Mouse (Mus musculus) olfactory bulb, adult 2 months (tissue): ENCODE results near the gene Ang.

Source experiments
- CTCF ChIP-seq: fragments of 200-500 bp; IDR thresholded peaks from 2 replicates; pipeline ENCODE4 v1.5.1; 2012; ENCODE audit warnings: low read depth, mild to moderate bottlenecking, low read length, moderate library complexity; ENCODE audit not compliant: insufficient read depth
- POLR2A ChIP-seq: fragments of 200-500 bp; IDR thresholded peaks from 2 replicates; pipeline ENCODE4 v1.6.1; 2012; ENCODE audit warnings: mild to moderate bottlenecking, low read depth, low read length, moderate library complexity; ENCODE audit not compliant: insufficient read depth

DNA sequence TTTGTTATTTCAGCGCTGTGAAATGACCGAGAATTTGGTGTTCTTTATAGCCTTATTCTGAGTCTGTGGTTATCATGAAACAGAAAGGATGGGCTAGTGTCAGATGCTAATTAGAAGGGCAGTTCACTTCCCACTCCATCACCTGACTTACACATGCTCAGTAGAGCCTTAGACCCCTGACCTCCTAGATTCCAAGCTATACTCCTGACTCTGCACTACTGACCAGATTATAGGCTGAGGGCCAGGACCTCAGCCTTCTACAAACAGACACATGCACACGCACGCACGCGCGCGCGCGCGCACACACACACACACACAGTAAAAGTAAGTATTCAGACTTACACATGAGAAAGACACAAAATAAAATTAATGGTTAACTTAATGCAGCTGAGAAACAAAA lies 8.0 kb downstream of the Ang start:
- no peak for TF ChIP-seq CTCF
- TF ChIP-seq POLR2A = no peak
